Mouse (Mus musculus): ENCODE measurements around the gene Nudt3.

DNA sequence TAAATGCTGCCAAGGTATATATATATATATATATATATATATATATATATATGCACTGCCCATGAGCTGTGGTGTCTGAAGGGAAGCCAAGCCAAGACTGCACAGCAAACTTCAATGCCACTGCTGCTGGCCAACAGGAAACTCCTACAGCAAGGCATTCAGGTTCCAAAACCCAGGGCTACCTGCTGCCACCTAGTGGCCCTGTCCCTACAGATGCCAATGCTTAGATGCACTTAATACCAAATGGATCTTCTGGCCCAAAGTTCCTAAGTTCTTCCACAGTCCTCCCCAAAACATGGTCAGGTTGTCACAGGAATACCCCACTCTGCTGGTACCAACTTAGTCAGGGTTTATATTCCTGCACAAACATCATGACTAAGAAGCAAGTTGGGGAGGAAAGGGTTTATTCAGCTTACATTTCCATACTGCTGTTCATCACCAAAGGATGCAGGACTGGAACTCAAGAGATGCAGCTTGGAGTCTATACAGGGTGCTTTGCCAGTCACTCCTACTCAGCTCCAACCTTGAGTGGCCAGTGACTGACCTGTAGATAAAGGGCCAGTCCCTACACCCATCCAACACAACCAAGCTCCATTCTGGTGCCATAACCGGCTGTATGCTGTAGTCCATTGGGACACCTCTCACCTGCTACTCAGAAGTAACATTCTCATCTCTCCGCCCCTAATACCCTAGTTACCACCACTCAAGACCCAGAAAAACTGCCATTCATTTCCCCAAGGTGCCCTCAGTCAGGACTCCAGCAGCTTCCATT lies 6.1 kb upstream of the Nudt3 start:
- TF ChIP-seq CTCF (IDR thresholded peaks at IDR 0.05; ENCODE audit: extremely low read depth, insufficient read depth, insufficient read length, insufficient replicate concordance), result peak; percentile 84; the same call in 1 of the 2 replicates
- TF ChIP-seq POLR2A (IDR thresholded peaks at IDR 0.05; ENCODE audit: low read depth, low read length), result no peak
